Mouse (Mus musculus): ENCODE measurements at regions not wholly inside any gene's neighbourhood (a gene's known extent, or its start where the extent isn't known, plus 50 kb on each side); places are given as distances from the start of the nearest gene placed in this dataset.
A peak's percentile ranks its signal among the peaks of the same experiment; 100 is the strongest.

DNA sequence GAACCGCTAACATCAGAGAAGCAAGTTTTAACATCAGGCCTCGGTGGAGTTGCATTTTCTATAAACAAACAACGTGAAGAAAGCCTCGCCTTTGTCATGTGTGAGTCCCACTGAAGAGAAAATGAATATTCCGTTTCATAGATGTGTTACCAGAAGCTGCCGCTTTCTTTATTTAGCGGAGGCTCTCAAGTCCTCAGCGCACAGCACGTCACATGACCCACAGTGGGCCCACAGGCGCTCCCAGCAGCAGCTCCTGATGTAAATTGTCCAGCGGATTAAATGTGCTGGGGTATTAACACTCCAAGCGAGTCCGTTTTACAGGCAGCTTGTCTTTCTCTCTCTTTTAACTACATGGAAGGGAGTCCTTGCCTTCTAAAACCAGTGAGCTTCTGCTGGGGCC, 304.7 kb upstream of the Spred2 start:
- Histone ChIP-seq H3K9ac (replicated peaks; ENCODE audit: low read depth, low read length) (no peak overlapping the region), H3K4me3 (replicated peaks; ENCODE audit: low read length) (no peak overlapping the region), H3K36me3 (ENCODE audit: control insufficient read depth, insufficient read depth) (no peaks in the 10 kb centered on the region), H3K9me3 (ENCODE audit: control insufficient read depth, low read length) (0 out of 2 replicates have a peak, but pooled peaks cover 3% of the 10 kb centered on the region), H3K4me2 (ENCODE audit: low read length) (no peak overlapping the region), H3K27me3 (replicated peaks; ENCODE audit: control insufficient read depth, insufficient read depth, low read length) (no peaks in the 10 kb centered on the region), H3K4me1 (replicated peaks; ENCODE audit: control insufficient read depth, insufficient read depth, low read length) (no peaks in the 10 kb centered on the region), H3K27ac (ENCODE audit: low read length) (no peak overlapping the region)
- 76% methylated on average over 13 of the region's 13 CpGs for WGBS
- no peak for ATAC-seq

DNA sequence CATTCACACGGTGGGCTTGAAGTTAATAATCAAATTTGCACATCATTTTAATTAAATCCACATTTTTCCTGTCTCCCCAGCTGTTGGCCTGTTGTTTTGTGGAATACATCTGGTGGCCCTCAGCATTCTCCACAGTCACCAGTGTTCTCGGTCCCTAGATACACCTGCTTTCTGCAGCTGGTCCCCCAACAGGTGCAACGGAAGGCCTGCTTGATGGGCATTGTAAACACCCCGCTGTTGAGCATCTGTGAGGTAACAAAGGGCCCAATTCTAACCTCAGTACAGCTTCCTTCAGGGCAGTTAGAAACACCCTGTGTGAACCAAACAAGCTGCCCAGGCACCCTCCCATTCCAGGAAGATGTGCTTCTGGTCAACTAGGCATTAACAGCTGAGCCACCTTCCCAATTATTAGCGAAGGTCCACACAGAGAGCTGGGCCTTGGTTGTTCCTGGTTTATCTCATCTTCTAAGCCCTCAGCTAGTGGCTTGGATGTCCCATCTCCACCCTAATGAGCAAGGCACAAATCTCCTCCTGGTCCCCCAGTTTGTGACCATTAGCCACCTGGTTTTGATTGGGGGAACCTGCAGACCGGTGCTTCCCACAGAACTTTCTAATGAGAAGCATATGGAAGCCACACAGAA, 293.0 kb upstream of the Spred2 start:
- no peaks in the 10 kb centered on the region for H3K9me3 ChIP-seq (ENCODE audit: control insufficient read depth, low read length)
- H3K4me2 ChIP-seq (ENCODE audit: low read length), result no peak overlapping the region
- no peak overlapping the region for H3K27ac ChIP-seq (ENCODE audit: low read length)
- H3K9ac ChIP-seq (replicated peaks; ENCODE audit: low read depth, low read length), result no peak overlapping the region
- no peaks in the 10 kb centered on the region for H3K27me3 ChIP-seq (replicated peaks; ENCODE audit: control insufficient read depth, insufficient read depth, low read length)
- ATAC-seq, result no peak
- no peak overlapping the region for H3K4me3 ChIP-seq (replicated peaks; ENCODE audit: low read length)
- no peaks in the 10 kb centered on the region for H3K36me3 ChIP-seq (ENCODE audit: control insufficient read depth, insufficient read depth)
- H3K4me1 ChIP-seq (replicated peaks; ENCODE audit: control insufficient read depth, insufficient read depth, low read length), result no peaks in the 10 kb centered on the region
- WGBS, result 87% methylated on average over 6 of the region's 6 CpGs

DNA sequence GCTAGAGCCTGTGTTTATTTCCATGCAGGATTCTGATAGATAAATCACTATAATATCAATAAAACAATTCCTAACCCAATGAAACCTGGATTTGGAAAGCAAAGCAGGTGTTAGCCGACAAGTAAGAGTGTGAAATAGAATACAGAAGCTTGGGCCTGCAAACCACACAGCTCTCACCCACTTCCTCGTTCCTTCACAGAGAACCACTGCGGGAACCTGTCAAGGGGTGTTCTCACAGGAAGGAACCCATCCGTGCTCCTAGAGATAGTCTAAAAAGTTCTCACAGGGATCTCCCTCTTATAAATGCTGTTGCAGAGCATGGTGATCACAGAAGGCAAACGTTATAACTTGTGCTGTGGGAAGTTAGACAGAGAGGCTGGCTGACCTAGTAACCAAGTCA, 291.7 kb upstream of the Spred2 start:
- Histone ChIP-seq H3K27ac (ENCODE audit: low read length) (no peak overlapping the region), H3K9me3 (ENCODE audit: control insufficient read depth, low read length) (no peaks in the 10 kb centered on the region), H3K9ac (replicated peaks; ENCODE audit: low read depth, low read length) (no peak overlapping the region), H3K4me2 (ENCODE audit: low read length) (no peak overlapping the region), H3K36me3 (ENCODE audit: control insufficient read depth, insufficient read depth) (no peaks in the 10 kb centered on the region), H3K4me1 (replicated peaks; ENCODE audit: control insufficient read depth, insufficient read depth, low read length) (no peaks in the 10 kb centered on the region), H3K4me3 (replicated peaks; ENCODE audit: low read length) (no peak overlapping the region), H3K27me3 (replicated peaks; ENCODE audit: control insufficient read depth, insufficient read depth, low read length) (no peaks in the 10 kb centered on the region)
- 85% methylated on average over 5 of the region's 5 CpGs for WGBS
- no peak for ATAC-seq

DNA sequence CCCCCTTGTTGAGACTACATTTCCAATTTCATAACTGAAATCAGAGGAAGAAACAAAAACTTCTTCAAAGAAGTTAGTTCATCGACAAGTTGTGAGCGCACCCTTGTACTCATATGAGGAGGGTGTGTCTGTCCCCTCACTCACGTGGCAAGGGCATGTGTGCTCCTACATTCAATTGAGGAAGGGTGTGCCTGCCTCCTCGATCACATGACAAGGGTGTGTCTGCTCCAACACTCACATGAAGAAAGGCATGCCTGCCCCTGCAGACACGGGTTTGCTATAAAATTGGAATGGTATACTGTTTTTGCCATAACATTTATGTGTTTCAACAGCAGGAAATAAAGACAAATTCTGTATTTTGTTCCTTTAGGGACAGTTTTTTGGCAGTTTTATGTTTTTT, 290.6 kb upstream of the Spred2 start:
- Histone ChIP-seq H3K36me3 (ENCODE audit: control insufficient read depth, insufficient read depth) (no peaks in the 10 kb centered on the region), H3K4me2 (ENCODE audit: low read length) (no peak overlapping the region), H3K9me3 (ENCODE audit: control insufficient read depth, low read length) (no peaks in the 10 kb centered on the region), H3K4me3 (replicated peaks; ENCODE audit: low read length) (no peak overlapping the region), H3K9ac (replicated peaks; ENCODE audit: low read depth, low read length) (no peak overlapping the region), H3K27me3 (replicated peaks; ENCODE audit: control insufficient read depth, insufficient read depth, low read length) (no peaks in the 10 kb centered on the region), H3K27ac (ENCODE audit: low read length) (no peak overlapping the region), H3K4me1 (replicated peaks; ENCODE audit: control insufficient read depth, insufficient read depth, low read length) (no peaks in the 10 kb centered on the region)
- WGBS, result 80% methylated on average over 5 of the region's 5 CpGs
- ATAC-seq, result no peak

DNA sequence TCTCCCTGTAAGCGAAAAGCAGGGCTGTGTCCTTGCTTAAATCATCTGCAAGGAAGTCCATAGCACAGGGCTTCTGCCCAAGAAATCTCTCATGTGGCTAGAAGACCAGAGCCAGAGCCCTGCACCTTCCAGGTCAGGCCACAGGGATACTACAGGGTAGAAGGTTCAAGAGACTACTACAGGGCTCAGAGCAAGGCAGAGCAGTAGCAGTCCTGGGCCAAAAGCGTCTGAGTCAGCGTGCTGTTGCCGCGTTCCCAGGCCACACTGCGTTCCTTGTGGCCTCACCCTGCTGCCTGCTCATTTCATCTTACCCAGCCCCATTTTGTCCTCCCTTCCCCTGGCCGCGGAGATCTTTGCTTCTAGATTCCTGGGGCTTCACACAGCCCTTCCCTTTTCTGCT, 283.0 kb upstream of the Spred2 start:
- no peak for ATAC-seq
- Histone ChIP-seq H3K9ac (replicated peaks; ENCODE audit: low read depth, low read length) (no peak overlapping the region), H3K27ac (ENCODE audit: low read length) (no peak overlapping the region), H3K4me3 (replicated peaks; ENCODE audit: low read length) (no peak overlapping the region), H3K27me3 (replicated peaks; ENCODE audit: control insufficient read depth, insufficient read depth, low read length) (no peaks in the 10 kb centered on the region), H3K36me3 (ENCODE audit: control insufficient read depth, insufficient read depth) (no peaks in the 10 kb centered on the region), H3K4me2 (ENCODE audit: low read length) (no peak overlapping the region), H3K4me1 (replicated peaks; ENCODE audit: control insufficient read depth, insufficient read depth, low read length) (no peaks in the 10 kb centered on the region), H3K9me3 (ENCODE audit: control insufficient read depth, low read length) (no peaks in the 10 kb centered on the region)
- WGBS, result 77% methylated on average over 8 of the region's 8 CpGs

DNA sequence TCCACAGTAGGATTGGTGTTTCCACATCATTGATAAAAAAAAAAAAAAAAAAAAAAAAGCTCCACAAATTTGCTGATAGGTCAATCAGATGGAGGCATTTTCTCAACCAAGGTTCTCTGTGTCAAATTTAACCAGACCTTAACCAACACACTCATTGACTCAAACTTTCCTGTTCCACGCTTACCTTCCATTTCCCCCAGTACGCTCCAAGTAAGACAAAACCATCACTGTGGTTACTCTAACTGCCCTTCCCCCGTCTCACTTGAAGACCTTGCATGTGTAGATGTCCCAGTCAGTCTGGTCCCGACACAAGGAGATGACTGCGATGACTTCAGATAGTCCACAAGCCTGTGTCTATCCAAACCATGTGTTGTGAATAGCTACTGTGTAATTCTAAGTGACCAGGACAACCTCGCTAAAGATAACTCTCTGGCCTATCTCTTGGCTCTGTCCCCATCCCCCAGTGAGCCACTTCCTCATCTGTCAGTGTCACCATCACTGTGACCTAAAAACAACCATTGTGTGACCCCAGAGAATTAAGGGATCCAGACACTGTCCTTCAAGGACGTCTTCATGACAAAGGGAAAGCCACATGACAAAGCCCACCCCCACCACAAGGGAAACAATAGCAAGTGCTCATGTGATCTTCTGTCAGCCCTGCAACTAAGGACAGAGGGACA, 279.9 kb upstream of the Spred2 start:
- Histone ChIP-seq H3K4me1 (replicated peaks; ENCODE audit: control insufficient read depth, insufficient read depth, low read length) (no peaks in the 10 kb centered on the region), H3K9ac (replicated peaks; ENCODE audit: low read depth, low read length) (no peak overlapping the region), H3K4me3 (replicated peaks; ENCODE audit: low read length) (no peak overlapping the region), H3K36me3 (ENCODE audit: control insufficient read depth, insufficient read depth) (no peaks in the 10 kb centered on the region), H3K27ac (ENCODE audit: low read length) (no peak overlapping the region), H3K4me2 (ENCODE audit: low read length) (no peak overlapping the region), H3K9me3 (ENCODE audit: control insufficient read depth, low read length) (no peaks in the 10 kb centered on the region), H3K27me3 (replicated peaks; ENCODE audit: control insufficient read depth, insufficient read depth, low read length) (no peaks in the 10 kb centered on the region)
- no peak for ATAC-seq
- WGBS, result 76% methylated on average over 7 of the region's 7 CpGs

DNA sequence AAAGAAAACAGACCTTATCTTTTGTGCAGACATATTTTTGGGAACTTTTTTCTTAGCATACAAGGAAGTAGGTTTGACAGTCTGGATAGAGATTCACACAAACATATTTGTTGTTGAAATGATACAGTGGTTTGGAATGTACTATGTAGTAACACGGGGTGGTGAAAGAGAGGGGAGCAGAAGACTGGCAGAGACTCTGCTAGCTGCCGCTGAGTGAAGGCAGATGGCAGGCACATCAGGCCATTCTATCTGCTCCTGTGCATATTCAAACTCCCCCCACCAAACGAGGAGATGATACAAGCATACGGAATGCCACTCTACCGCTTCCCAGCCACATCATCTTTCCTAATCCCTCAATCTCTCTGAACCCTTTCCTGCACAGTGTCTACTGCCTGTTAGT, 279.1 kb upstream of the Spred2 start:
- Histone ChIP-seq H3K27ac (ENCODE audit: low read length) (no peak overlapping the region), H3K4me1 (replicated peaks; ENCODE audit: control insufficient read depth, insufficient read depth, low read length) (no peaks in the 10 kb centered on the region), H3K9me3 (ENCODE audit: control insufficient read depth, low read length) (no peaks in the 10 kb centered on the region), H3K36me3 (ENCODE audit: control insufficient read depth, insufficient read depth) (no peaks in the 10 kb centered on the region), H3K4me3 (replicated peaks; ENCODE audit: low read length) (no peak overlapping the region), H3K27me3 (replicated peaks; ENCODE audit: control insufficient read depth, insufficient read depth, low read length) (no peaks in the 10 kb centered on the region), H3K9ac (replicated peaks; ENCODE audit: low read depth, low read length) (no peak overlapping the region), H3K4me2 (ENCODE audit: low read length) (no peak overlapping the region)
- 72% methylated on average over 5 of the region's 5 CpGs for WGBS
- peak; percentile 47; the same call in 1 of the 2 replicates for ATAC-seq

DNA sequence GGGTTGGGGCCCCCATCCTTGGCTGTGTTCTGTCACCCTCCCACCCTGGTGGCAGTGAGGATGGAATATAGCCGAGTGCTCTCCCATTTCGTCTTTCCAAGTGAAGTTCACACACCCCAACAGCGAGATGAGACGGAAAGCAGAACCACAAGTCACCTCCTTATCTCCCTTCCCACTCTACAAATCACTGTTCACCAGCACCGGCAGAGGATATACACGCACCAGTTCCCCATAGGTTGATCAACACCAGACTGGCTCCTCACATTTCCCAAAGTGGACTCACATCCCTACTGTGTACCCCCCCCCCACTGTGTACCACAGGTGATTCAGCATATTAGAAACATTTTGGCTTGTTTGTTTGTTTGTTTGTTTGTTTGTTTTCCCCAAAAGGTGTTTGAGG, 272.7 kb upstream of the Spred2 start:
- H3K9me3 ChIP-seq (ENCODE audit: control insufficient read depth, low read length), result no peaks in the 10 kb centered on the region
- no peak overlapping the region for H3K4me2 ChIP-seq (ENCODE audit: low read length)
- no peak for ATAC-seq
- 94% methylated on average over 6 of the region's 6 CpGs for WGBS
- H3K27ac ChIP-seq (ENCODE audit: low read length), result no peak overlapping the region
- H3K4me1 ChIP-seq (replicated peaks; ENCODE audit: control insufficient read depth, insufficient read depth, low read length), result no peaks in the 10 kb centered on the region; the same call in 1 of the 2 replicates
- no peak overlapping the region for H3K4me3 ChIP-seq (replicated peaks; ENCODE audit: low read length)
- H3K9ac ChIP-seq (replicated peaks; ENCODE audit: low read depth, low read length), result no peak overlapping the region
- H3K36me3 ChIP-seq (ENCODE audit: control insufficient read depth, insufficient read depth), result no peaks in the 10 kb centered on the region
- no peaks in the 10 kb centered on the region for H3K27me3 ChIP-seq (replicated peaks; ENCODE audit: control insufficient read depth, insufficient read depth, low read length)

DNA sequence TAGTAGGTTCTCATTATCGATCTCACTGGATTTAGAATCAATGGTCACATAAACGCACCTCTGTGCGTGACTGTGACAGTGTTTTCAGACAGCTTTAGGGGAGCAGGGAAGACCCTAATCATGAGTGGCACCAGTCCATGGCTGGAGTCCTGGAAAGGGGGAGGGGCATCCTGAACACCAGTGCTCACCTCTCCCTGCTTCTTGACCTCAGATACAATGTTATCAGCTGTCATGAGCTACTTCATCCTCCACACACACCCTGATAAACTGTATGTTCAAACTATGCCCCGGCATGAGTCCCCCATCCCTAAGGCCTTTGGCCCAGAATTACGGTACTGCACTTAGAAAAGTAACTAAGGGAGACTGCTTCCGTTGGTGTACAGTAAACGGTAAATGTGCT, 272.2 kb upstream of the Spred2 start:
- no peaks in the 10 kb centered on the region for H3K27me3 ChIP-seq (replicated peaks; ENCODE audit: control insufficient read depth, insufficient read depth, low read length)
- no peak overlapping the region for H3K27ac ChIP-seq (ENCODE audit: low read length)
- H3K36me3 ChIP-seq (ENCODE audit: control insufficient read depth, insufficient read depth), result no peaks in the 10 kb centered on the region
- H3K4me1 ChIP-seq (replicated peaks; ENCODE audit: control insufficient read depth, insufficient read depth, low read length), result no peaks in the 10 kb centered on the region; the same call in 1 of the 2 replicates
- no peaks in the 10 kb centered on the region for H3K9me3 ChIP-seq (ENCODE audit: control insufficient read depth, low read length)
- WGBS, result 94% methylated on average over 7 of the region's 7 CpGs
- no peak overlapping the region for H3K9ac ChIP-seq (replicated peaks; ENCODE audit: low read depth, low read length)
- no peak overlapping the region for H3K4me2 ChIP-seq (ENCODE audit: low read length)
- ATAC-seq, result no peak
- H3K4me3 ChIP-seq (replicated peaks; ENCODE audit: low read length), result no peak overlapping the region
